Comparison of ENCODE assay signal across 8 mouse cellular contexts in the genomic region with DNA sequence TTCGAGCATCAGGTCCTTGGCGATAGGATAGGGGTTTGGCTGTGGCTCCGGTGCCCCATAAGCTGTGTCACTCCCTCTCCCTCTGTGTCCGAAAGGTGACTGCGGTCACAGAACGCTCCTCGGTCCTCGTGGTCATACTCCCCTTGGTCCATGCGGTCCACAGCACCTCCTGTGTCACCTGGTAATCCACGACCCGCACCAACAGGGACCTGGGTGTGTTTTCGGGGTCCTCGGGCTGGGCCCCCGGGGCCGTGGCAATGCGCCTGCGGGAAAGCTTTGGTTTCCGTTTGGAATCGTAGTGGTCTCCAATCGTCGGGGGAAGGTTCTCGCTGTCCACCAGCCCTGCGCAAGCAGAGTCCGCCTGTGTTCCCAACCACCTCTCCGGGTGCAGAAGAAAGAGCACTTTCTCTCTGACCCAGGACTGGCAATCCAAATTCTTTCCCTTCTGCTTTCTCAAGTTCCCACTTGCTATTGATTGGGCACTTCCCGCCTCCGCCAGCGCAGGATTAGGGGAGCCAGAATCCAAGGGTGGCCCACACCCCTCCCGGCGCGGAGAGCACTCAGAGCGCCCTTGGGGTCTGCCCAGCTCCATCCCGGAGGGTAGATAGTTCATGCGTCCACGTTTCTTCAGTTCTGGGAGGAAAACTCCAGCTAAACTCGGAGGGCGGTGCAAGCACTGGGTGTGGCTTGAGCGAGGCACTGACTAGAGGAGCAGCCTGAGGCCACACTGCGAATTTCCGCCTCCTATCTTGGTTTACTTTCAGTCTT. TPM values are rescaled to one million over a fixed set of nuclear protein-coding genes. Genes with fewer than 3 reads are reported as not detected.
DNase-seq lines count a peak whose midpoint lies in the region; ATAC-seq and TF ChIP-seq lines count a peak whose summit lies in the region.

A gene (minus strand): TSS at position 636 of the 768 bp plus-strand sequence.

- H3K4me2 ChIP-seq in liver, embryonic 14.5 days (ENCODE audit: low read depth) = peak within 1 kb of the TSS; percentile 77

- peaks cover 0 to 4% of the 10 kb centered on the region in 2 experiments; a peak in 2 of 4 replicates for H3K4me1 ChIP-seq in liver, embryonic 14.5 days (replicated peaks; ENCODE audit: control insufficient read depth in 2 of 2, insufficient read depth in 2 of 2, low read length in 1 of 2)

- H3K9ac ChIP-seq in liver, embryonic 14.5 days (replicated peaks) = peak within 1 kb of the TSS; percentile 79

- ATAC-seq in liver, embryonic 14.5 days (ENCODE audit: insufficient read depth) = peak; percentile 82

- peak; percentile 9 to 13 for DNase-seq in right cerebral cortex, adult 2 months (ENCODE audit: low spot score in 2 of 2)
- no peak for DNase-seq in right cerebral cortex, adult 18-20 months
- DNase-seq in cerebellum, postnatal 4 days (ENCODE audit: low spot score in 2 of 2) = peak; percentile 13 to 21
- peak; percentile 38 for DNase-seq in gastrocnemius, postnatal 25 days
- peak; percentile 16 for DNase-seq in induced T-regulatory cell, adult 2 months (ENCODE audit: low read depth)
- peak in 2 of 3 experiments; percentile 26 to 51 for DNase-seq in liver, embryonic 14.5 days (ENCODE audit: low read depth in 3 of 3, low spot score in 3 of 3)
- DNase-seq in neural tube, embryonic 10.5 days (ENCODE audit: extremely low spot score, low spot score) = peak; percentile 67
- peak; percentile 58 for DNase-seq in urinary bladder, adult 2 months (ENCODE audit: low spot score)

- no peaks in the 10 kb centered on the region for H3K9me3 ChIP-seq in liver, embryonic 14.5 days (ENCODE audit: control insufficient read depth, low read length)

- no peak for TF ChIP-seq CTCF in liver, embryonic 14.5 days (IDR thresholded peaks at IDR 0.05; ENCODE audit: low read depth)

- peak within 1 kb of the TSS; percentile 87 to 91 for H3K4me3 ChIP-seq in liver, embryonic 14.5 days (ENCODE audit: insufficient read depth in 1 of 2, low read depth in 2 of 2, low read length in 2 of 2)

- no peak within 1 kb of the TSS for H3K27ac ChIP-seq in liver, embryonic 14.5 days

- H3K27me3 ChIP-seq in liver, embryonic 14.5 days (ENCODE audit: control insufficient read depth, insufficient read depth, low read length) = no peaks in the 10 kb centered on the region

- no peaks in the 10 kb centered on the region for H3K36me3 ChIP-seq in liver, embryonic 14.5 days (replicated peaks; ENCODE audit: control insufficient read depth, insufficient read depth, low read depth)

- under 1% methylated on average over 40 of the region's 40 CpGs for WGBS in liver, embryonic 14.5 days (ENCODE audit: insufficient replicate concordance)

- TF ChIP-seq EP300 in liver, embryonic 14.5 days (IDR thresholded peaks at IDR 0.05; ENCODE audit: low read depth) = no peak

RNA-seq across cellular contexts. Expression of the gene that starts here (rescaled TPM):
- under 1 TPM; 0.20 to 0.48 TPM for total RNA-seq in gastrocnemius, postnatal 25 days (2021)
- polyA plus RNA-seq in liver, embryonic 14.5 days (2012; rRNA removed) = 0.28 and 0.55 TPM in 2 replicates
- polyA plus RNA-seq in liver, embryonic 14.5 days (2014; fragmentation: Nextera tagmentation; extraction: Ambion mirVana) = 0.08 and 0.48 TPM in 2 replicates
- polyA plus RNA-seq in urinary bladder, adult 2 months (2012; rRNA removed) = 19.6 and 28.5 TPM in 2 replicates

Comparison
In these comparisons a context has a peak if more than half of its experiments do, and no peak if none do; other contexts are left out.
1. RNA of the gene that starts here (polyA plus RNA-seq): 19.6 to 28.5 TPM in urinary bladder, adult 2 months; 0.08 to 0.55 TPM in liver, embryonic 14.5 days; every median in the first group is over 10 times any median in the second.
2. Peak in DNase-seq in gastrocnemius, postnatal 25 days; RNA of the gene not detected or under 1 TPM.
3. Peak in DNase-seq, ATAC-seq, H3K4me3 ChIP-seq, H3K9ac ChIP-seq and H3K4me2 ChIP-seq in liver, embryonic 14.5 days; RNA of the gene not detected or under 1 TPM.